Mouse (Mus musculus): ENCODE data around the gene Flcn. TPM values are rescaled to one million over a fixed set of nuclear protein-coding genes. Genes with fewer than 3 reads are reported as not detected.
"Not testable (repeated sequence)": the region's sequence is repeated elsewhere in the genome, so short reads cannot be mapped to it uniquely, and the experiment has no call there.

Gene Flcn
- 10 to 100 TPM; 46.6 to 51.1 TPM for total RNA-seq (2021)

- intact Hi-C loops (cut with DNase I), result no loop called here
Observed at GRCm38 (mm10) chr11:59809670-59810474, at the start of gene Flcn. Flcn (minus strand) TSS chr11:59810016.

DNA sequence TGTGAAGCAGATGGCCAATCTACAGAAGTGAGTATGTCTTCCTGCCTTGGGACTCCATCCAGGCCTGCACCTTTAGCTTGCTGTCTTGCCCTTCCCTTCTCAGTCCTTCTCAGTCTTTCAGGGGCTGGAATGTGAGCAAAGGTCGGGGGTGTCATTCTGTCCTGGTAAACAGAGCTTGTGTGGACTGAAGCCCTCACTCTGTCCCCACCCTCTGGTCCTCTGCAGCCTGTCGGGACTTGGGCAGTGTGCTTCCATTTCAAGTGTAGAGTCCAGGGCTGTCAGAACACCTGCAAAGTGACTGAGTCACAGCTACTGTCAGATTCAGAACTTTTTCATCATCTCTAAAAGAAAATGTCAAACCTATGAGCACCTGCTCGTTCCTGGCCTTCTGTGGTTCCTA is 43.0 kb upstream of the Flcn start:
- no peak for DNase-seq (ENCODE audit: low spot score in 2 of 2)
- intact Hi-C loops (cut with DNase I), result no loop called here

More at GRCm38 (mm10) chr11:59809670-59810474, at the start of gene Flcn:
- DNase-seq (ENCODE audit: low spot score in 2 of 2), result peak; percentile 87 to 89

- intact Hi-C loops (cut with DNase I), result no loop called here
- peak; percentile 78 to 83 for DNase-seq (ENCODE audit: low spot score in 2 of 2)
Observed at GRCm38 (mm10) chr11:59847891-59848884, 38.4 kb upstream of the Flcn start.

- intact Hi-C loops (cut with DNase I), result no loop called here
- peak in 1 of 2 experiments; percentile 19 for DNase-seq (ENCODE audit: low spot score in 2 of 2)
Observed at GRCm38 (mm10) chr11:59847131-59847530, 37.3 kb upstream of the Flcn start.

DNA sequence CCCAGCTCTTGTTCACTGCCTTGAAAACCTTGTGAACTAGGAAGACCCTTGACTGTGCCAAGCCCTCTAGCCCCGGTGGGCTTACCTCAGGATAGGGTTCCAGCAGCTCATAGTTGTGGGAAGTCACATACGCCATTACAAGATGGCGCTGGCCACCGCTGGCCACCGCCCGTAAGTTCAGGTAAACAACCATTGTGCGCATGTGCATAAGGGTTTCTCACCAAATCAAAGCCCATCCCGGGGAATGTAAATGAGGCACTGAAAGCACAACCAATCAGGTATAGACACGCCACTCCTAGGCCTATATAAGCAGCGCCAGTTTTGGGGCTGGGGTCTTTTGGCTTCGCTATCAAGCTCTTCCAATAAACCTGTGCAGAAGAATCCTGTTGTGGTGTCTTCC is 36.5 kb upstream of the Flcn start:
- intact Hi-C loops (cut with DNase I), result no loop called here

GRCm38 (mm10) chr11:59839459-59840126 is 29.8 kb upstream of the Flcn start, which contains the start of gene Cops3:
Cops3 (minus strand) TSS chr11:59839838.
- intact Hi-C loops (cut with DNase I), result no loop called here
- DNase-seq (ENCODE audit: low spot score in 2 of 2), result peak; percentile 96 to 98

More for the DNA sequence above, 36.5 kb upstream of the Flcn start:
- no peak for DNase-seq (ENCODE audit: low spot score in 2 of 2)

- peak; percentile 92 to 97 for DNase-seq (ENCODE audit: low spot score in 2 of 2)
- intact Hi-C loops (cut with DNase I), result no loop called here
Observed at GRCm38 (mm10) chr11:59839008-59839458, 29.2 kb upstream of the Flcn start, which contains the start of gene Nt5m. Nt5m (plus strand) TSS chr11:59839447.

GRCm38 (mm10) chr11:59838426-59838825 is 28.6 kb upstream of the Flcn start:
- no peak for DNase-seq (ENCODE audit: low spot score in 2 of 2)
- intact Hi-C loops (cut with DNase I), result no loop called here

GRCm38 (mm10) chr11:59837789-59838188 is 28.0 kb upstream of the Flcn start:
- intact Hi-C loops (cut with DNase I); DNase-seq (ENCODE audit: low spot score in 2 of 2): not testable (repeated sequence)

DNA sequence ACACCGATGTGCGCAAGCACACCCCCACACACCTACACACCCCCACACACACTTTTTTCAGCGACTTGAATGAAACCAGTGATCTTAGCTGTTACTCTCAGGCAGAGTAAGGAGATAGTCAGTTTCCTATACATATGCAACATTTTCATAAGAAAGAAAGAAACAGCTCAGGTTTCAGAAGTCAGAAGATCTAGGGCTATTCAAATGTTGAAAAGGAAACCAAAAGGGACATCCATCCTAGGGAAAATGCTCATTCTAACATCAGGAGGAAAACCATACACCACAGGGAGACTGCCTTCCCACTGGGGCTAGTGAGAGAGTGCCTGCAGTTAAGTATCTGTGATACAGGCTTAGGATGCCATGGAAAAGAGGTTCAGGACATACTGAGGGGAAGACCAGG is 11.8 kb upstream of the Flcn start:
- DNase-seq (ENCODE audit: low spot score in 2 of 2), result no peak
- intact Hi-C loops (cut with DNase I), result no loop called here

DNA sequence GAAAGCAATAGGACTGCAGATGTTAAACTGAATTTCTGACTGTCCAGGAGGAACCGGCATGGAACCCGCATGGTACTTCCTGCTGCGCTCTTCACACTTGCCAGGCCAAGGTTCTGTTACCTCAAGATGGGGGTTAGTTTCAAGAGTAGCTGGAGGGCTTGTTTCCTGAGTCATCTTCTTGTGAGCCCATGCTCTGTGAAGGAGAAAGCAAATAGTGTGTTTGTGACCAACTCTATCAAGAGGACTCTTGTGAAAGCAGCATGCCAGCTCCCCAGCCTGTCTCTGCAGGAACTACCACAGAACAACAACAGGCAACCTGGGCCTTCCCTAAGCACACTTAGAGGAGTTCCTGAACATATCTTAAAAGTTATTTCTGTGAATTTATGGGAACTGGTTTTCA is 8.1 kb upstream of the Flcn start:
- DNase-seq (ENCODE audit: low spot score in 2 of 2), result no peak
- intact Hi-C loops (cut with DNase I), result no loop called here

- intact Hi-C loops (cut with DNase I), result no loop called here
- DNase-seq (ENCODE audit: low spot score in 2 of 2), result no peak
Observed at GRCm38 (mm10) chr11:59815482-59816065, 5.8 kb upstream of the Flcn start.

DNA sequence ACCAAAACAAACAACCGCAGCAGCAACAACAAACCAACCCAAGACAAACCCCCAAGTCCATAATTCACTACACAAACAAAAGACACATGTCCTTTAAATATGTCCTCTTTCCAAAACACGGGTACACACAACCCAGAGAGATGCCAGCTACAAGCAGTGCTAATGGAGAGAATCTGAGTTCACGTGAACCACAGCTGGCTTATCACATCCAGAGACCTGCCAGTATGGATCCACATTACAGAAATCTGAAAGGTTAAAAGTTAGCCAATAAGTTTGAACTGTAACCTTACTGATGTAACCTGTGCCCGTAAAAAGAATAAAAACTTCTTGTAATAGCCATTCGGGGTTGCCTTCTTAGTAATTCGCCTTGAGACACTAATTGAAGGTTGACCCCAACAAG is 5.1 kb upstream of the Flcn start:
- intact Hi-C loops (cut with DNase I), result no loop called here
- no peak for DNase-seq (ENCODE audit: low spot score in 2 of 2)

DNA sequence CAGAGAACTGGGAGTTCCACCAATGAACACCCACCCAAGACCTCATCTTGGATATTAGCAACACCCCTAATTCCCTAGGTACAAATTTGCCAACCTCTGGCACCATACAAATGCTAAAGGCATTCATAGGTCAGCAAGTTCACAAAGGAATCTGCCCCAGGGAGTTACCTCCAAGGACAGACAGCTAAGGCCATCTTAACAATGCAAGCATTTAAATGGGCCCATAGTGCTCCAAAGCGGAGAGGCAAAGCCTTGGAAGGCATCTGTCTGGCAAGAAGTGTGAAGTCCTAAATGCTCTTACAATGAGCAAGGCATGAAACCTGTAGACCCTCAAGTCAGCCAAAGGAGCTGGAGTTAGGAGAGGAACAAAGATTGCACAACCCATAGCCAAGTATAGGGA is 4.5 kb upstream of the Flcn start:
- DNase-seq (ENCODE audit: low spot score in 2 of 2), result no peak
- intact Hi-C loops (cut with DNase I), result no loop called here

DNA sequence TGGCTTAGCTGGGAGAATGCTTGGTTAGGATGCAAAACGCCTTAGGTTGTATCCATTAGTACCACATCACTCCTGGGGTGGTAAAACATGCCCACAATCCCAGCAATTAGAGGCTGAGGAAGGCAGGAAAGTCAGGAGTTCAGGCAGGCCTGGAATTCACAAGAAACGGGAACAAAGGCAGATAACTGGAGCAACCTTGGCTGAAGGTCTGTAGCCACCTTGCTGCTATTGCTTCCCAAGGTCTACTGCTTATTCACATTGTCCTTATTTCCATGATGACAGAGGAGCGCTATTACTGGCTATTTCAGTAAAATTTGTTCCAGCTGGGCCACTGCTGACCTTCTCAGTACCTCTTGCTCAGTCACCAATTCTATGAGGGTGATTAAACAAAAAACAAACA is 3.5 kb upstream of the Flcn start:
- intact Hi-C loops (cut with DNase I), result no loop called here
- no peak for DNase-seq (ENCODE audit: low spot score in 2 of 2)

DNA sequence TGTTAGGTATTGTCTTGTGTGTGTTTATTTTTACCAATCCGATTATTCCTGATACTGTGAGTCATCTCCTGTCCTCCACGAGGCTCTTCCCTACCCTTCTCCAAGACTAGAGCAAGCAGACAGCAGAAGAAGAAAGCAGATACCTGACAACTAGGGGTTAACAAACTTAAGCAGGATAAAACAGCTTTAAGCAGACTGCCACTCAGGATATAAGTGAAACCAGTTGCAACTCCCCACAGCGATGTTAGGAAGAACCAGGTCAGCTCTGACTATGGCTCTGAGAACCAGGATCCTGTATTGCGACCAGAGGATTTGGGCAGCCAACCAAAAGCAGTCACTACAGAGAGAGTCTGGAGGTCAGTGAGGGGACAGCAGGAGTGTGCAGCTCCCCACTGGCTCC is 1.4 kb upstream of the Flcn start:
- no peak for DNase-seq (ENCODE audit: low spot score in 2 of 2)
- intact Hi-C loops (cut with DNase I), result no loop called here

DNA sequence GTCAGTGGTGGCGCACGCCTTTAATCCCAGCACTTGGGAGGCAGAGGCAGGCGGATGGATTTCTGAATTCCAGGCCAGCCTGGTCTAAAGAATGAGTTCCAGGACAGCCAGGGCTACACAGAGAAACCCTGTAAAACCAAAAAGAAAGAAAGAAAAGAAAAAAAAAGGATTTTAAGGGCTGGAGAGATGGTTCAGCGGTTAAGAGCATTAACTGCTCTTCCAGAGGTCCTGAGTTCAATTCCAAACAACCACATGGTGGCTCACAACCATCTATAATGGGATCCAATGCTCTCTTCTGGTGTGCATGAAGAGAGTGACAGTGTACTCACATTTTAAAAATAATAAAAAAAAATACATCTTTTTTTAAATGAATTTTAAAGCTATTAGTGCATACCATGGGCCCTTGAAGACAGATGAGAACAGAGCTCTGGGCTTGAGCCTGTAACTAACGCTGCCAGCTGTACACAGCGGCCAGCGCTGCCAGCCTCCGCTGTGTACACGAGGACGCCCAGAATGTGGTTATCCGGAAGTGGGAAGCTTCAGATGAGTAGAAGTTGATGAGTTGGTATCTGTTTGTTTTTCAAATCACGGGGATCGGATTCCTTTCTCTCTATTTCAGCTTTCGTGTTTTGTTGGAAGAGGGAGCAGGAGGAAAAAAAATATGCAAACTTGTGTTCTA is 803 bp upstream of the Flcn start:
- intact Hi-C loops (cut with DNase I), result no loop called here
- no peak for DNase-seq (ENCODE audit: low spot score in 2 of 2)

- intact Hi-C loops (cut with DNase I), result no loop called here
- peak in 1 of 2 experiments; percentile 23 for DNase-seq (ENCODE audit: low spot score in 2 of 2)
Observed at GRCm38 (mm10) chr11:59809071-59809669, 646 bp downstream of the Flcn start.
